Mouse (Mus musculus) hindbrain, postnatal 0 days (tissue): ENCODE data around the gene Usp30. TPM values are rescaled to one million over a fixed set of nuclear protein-coding genes. Genes with fewer than 3 reads are reported as not detected.
A peak's percentile ranks its signal among the peaks of the same experiment; 100 is the strongest.

Experiments used
- ATAC-seq: fragments of 200-750 bp; cut with Nextera tagmentation; 2 replicates; pipeline ENCODE4 v1.8.0; 2017; ENCODE audit warnings: mild to moderate bottlenecking, moderate TSS enrichment, moderate library complexity
- DNase-seq: peaks from one replicate; pipeline ENCODE4 v3.0.0-alpha.2; 2015; ENCODE audit warnings: low spot score
- H3K27ac ChIP-seq: fragments of 300-500 bp; sonication (generic); 2 replicates; pipeline ENCODE4 v1.5.1; 2014; ENCODE audit warnings: mild to moderate bottlenecking
- H3K27me3 ChIP-seq: fragments of 300-500 bp; sonication (generic); 2 replicates; pipeline ENCODE4 v1.6.1; 2014; ENCODE audit warnings: low read length, mixed read lengths; ENCODE audit not compliant: insufficient read depth
- H3K36me3 ChIP-seq: fragments of 300-500 bp; sonication (generic); 2 replicates; pipeline ENCODE4 v1.6.1; 2014; ENCODE audit warnings: low read length, mixed read lengths; ENCODE audit not compliant: insufficient read depth
- H3K4me1 ChIP-seq: fragments of 300-500 bp; sonication (generic); 2 replicates; pipeline ENCODE4 v1.6.1; 2014; ENCODE audit warnings: antibody characterized with exemption, low read length, mixed read lengths; ENCODE audit not compliant: insufficient read depth
- H3K4me2 ChIP-seq: fragments of 300-500 bp; sonication (generic); 2 replicates; pipeline ENCODE4 v1.6.1; 2014; ENCODE audit warnings: low read depth, mild to moderate bottlenecking, low read length, moderate library complexity, mixed read lengths
- H3K4me3 ChIP-seq: fragments of 300-500 bp; sonication (generic); 2 replicates; pipeline ENCODE4 v1.5.1; 2014; ENCODE audit warnings: low read length
- H3K9ac ChIP-seq: fragments of 300-500 bp; sonication (generic); replicated peaks from 2 replicates; pipeline ENCODE4 v1.6.1; 2014; ENCODE audit warnings: mild to moderate bottlenecking, low read length, moderate library complexity, mixed read lengths
- H3K9me3 ChIP-seq: fragments of 300-500 bp; sonication (generic); 2 replicates; pipeline ENCODE4 v1.6.1; 2016; ENCODE audit warnings: low read length, mixed read lengths
- CTCF ChIP-seq: IDR thresholded peaks from 2 replicates; pipeline ENCODE4 v1.5.1; 2016; ENCODE audit warnings: antibody characterized with exemption, control low read depth, low read depth
- WGBS: fragments of 180-500 bp; shearing (Covaris S2); extraction: QIAGEN DNeasy Blood & Tissue Kit; methylation state at CpG from one replicate; pipeline ENCODE4 v1.1.7; 2014; 5-methylcytosine and 5-hydroxymethylcytosine counted together
- polyA plus RNA-seq: library from polyadenylated mRNA; unstranded; fragments of >200 nt; fragmentation: Nextera tagmentation; extraction: Ambion mirVana; gene quantifications from 2 replicates; pipeline ENCODE4 v1.2.1, GENCODE M21; 2015
- total RNA-seq: library from RNA; depleted of rRNA; stranded (reverse); fragments of >200 nt; gene quantifications from 2 replicates; pipeline ENCODE4 v1.2.3, GENCODE M21; 2014

Usp30 gene
- total and polyA plus RNA-seq, 2 experiments from 2014 or later = 17.6 to 47.2 TPM

GRCm38 (mm10) chr5:114061675-114062074 lies 3.6 kb upstream of the Usp30 start:
- Histone ChIP-seq H3K27me3 (no peaks in the 10 kb centered on the region), H3K9me3 (no peaks in the 10 kb centered on the region), H3K9ac (no peak overlapping the region), H3K27ac (no peak overlapping the region), H3K4me1 (no peaks in the 10 kb centered on the region), H3K4me3 (no peak overlapping the region), H3K4me2 (no peak overlapping the region), H3K36me3 (peaks cover 6% of the 10 kb centered on the region; the same call in 1 of the 2 replicates)
- TF ChIP-seq CTCF = no peak
- WGBS = 54% methylated on average over 7 of the region's 7 CpGs
- no peak for DNase-seq
- ATAC-seq = no peak

GRCm38 (mm10) chr5:114063958-114064357 lies 1.3 kb upstream of the Usp30 start:
- TF ChIP-seq CTCF = no peak
- Histone ChIP-seq H3K4me1 (no peaks in the 10 kb centered on the region), H3K27me3 (no peaks in the 10 kb centered on the region), H3K9ac (no peak overlapping the region), H3K4me2 (no peak overlapping the region), H3K27ac (no peak overlapping the region), H3K9me3 (no peaks in the 10 kb centered on the region), H3K4me3 (no peak overlapping the region), H3K36me3 (peaks cover 6% of the 10 kb centered on the region; the same call in 1 of the 2 replicates)
- 47% methylated on average over 4 of the region's 4 CpGs for WGBS
- DNase-seq (no peak), ATAC-seq (no peak)

DNA sequence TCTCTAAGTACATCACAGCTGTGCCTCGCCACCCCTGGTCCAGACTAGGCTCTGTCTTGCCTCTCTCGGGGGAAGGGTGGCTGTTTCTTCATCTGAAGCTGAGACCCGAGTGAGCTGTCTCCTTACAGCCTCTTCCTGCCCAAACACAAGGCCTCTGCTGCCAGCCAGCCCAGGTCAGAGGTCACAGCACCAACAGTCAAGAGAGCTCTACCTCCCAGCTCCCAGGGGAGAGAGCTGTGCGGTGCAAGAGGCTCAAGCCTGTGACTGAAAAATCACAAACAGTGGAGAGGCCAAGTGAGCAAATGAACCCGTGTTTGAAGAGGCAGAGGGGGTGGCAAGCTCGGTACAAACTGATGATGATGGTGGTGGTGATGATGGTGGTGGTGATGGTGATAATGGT lies 1.3 kb downstream of the Usp30 start:
- no peaks in the 10 kb centered on the region for H3K4me1 ChIP-seq

GRCm38 (mm10) chr5:114067543-114067942 lies 2.3 kb downstream of the Usp30 start:
- no peak overlapping the region for H3K9ac ChIP-seq
- no peak for ATAC-seq
- H3K4me2 ChIP-seq = no peak overlapping the region
- WGBS = 82% methylated on average over 9 of the region's 9 CpGs
- H3K36me3 ChIP-seq = no peaks in the 10 kb centered on the region
- H3K4me3 ChIP-seq = no peak overlapping the region
- no peaks in the 10 kb centered on the region for H3K4me1 ChIP-seq
- no peak for DNase-seq
- H3K9me3 ChIP-seq = no peaks in the 10 kb centered on the region
- H3K27me3 ChIP-seq = no peaks in the 10 kb centered on the region
- TF ChIP-seq CTCF = no peak
- H3K27ac ChIP-seq = no peak overlapping the region

More for the DNA sequence above, 1.3 kb downstream of the Usp30 start:
- TF ChIP-seq CTCF = no peak
- ATAC-seq (no peak), DNase-seq (no peak)
- WGBS = 52% methylated on average over 6 of the region's 6 CpGs
- no peaks in the 10 kb centered on the region for H3K36me3 ChIP-seq
- no peaks in the 10 kb centered on the region for H3K9me3 ChIP-seq
- no peak overlapping the region for H3K4me2 ChIP-seq
- no peak overlapping the region for H3K4me3 ChIP-seq
- no peak overlapping the region for H3K27ac ChIP-seq
- H3K27me3 ChIP-seq = no peaks in the 10 kb centered on the region
- no peak overlapping the region for H3K9ac ChIP-seq

GRCm38 (mm10) chr5:114067982-114068381 lies 2.7 kb downstream of the Usp30 start:
- ATAC-seq (no peak), DNase-seq (no peak)
- 73% methylated on average over 9 of the region's 9 CpGs for WGBS
- Histone ChIP-seq H3K4me3 (no peak overlapping the region), H3K27me3 (no peaks in the 10 kb centered on the region), H3K9ac (no peak overlapping the region), H3K4me1 (no peaks in the 10 kb centered on the region), H3K4me2 (no peak overlapping the region), H3K36me3 (no peaks in the 10 kb centered on the region), H3K9me3 (no peaks in the 10 kb centered on the region), H3K27ac (no peak overlapping the region)
- TF ChIP-seq CTCF = no peak

- H3K4me3 ChIP-seq = no peak overlapping the region
- no peak for DNase-seq
- H3K9me3 ChIP-seq = no peaks in the 10 kb centered on the region
- no peak overlapping the region for H3K9ac ChIP-seq
- no peaks in the 10 kb centered on the region for H3K4me1 ChIP-seq
- no peaks in the 10 kb centered on the region for H3K27me3 ChIP-seq
- no peak overlapping the region for H3K4me2 ChIP-seq
- H3K36me3 ChIP-seq = no peaks in the 10 kb centered on the region
- WGBS = 94% methylated on average over 4 of the region's 4 CpGs
- no peak for ATAC-seq
- peak; percentile 29; the same call in 1 of the 2 replicates for TF ChIP-seq CTCF
- H3K27ac ChIP-seq = no peak overlapping the region
These were observed 5.6 kb downstream of the Usp30 start for GRCm38 (mm10) chr5:114070858-114071257.

DNA sequence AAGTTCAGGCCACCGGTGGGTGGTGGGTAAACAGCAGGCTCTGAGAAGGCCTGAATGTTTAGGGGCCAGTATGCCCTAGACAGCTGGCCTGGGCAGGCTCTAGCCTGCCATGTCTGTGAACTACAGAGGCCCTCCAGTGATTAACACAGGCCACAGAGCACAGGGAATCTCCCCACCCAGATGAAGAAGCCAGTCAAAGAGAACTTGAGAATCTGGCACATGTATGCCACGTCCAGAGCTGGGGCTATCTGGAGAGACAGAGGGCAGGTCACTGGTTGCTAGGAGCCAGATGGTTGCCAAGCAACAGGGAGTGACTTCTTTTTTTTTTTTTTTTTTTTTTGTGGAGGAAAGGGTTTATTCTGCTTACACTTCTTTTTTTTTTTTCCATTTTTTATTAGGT lies 7.0 kb downstream of the Usp30 start:
- 0 out of 2 replicates have a peak, but pooled peaks have one; percentile 35 for ATAC-seq
- no peak overlapping the region for H3K4me2 ChIP-seq
- no peak overlapping the region for H3K4me3 ChIP-seq
- no peaks in the 10 kb centered on the region for H3K9me3 ChIP-seq
- H3K36me3 ChIP-seq = no peaks in the 10 kb centered on the region
- 30% methylated on average over 2 of the region's 2 CpGs for whole genome bisulfite sequencing
- no peaks in the 10 kb centered on the region for H3K27me3 ChIP-seq
- H3K4me1 ChIP-seq = no peaks in the 10 kb centered on the region
- DNase-seq = peak; percentile 37
- TF ChIP-seq CTCF = no peak
- H3K9ac ChIP-seq = no peak overlapping the region
- H3K27ac ChIP-seq = no peak overlapping the region
